Mouse (Mus musculus): ENCODE measurements around the gene Prkn. TPM values are rescaled to one million over a fixed set of nuclear protein-coding genes. Genes with fewer than 3 reads are reported as not detected.

Gene Prkn
- polyA plus RNA-seq, 1 experiment from 2014 or later, result 2.1 TPM

DNA sequence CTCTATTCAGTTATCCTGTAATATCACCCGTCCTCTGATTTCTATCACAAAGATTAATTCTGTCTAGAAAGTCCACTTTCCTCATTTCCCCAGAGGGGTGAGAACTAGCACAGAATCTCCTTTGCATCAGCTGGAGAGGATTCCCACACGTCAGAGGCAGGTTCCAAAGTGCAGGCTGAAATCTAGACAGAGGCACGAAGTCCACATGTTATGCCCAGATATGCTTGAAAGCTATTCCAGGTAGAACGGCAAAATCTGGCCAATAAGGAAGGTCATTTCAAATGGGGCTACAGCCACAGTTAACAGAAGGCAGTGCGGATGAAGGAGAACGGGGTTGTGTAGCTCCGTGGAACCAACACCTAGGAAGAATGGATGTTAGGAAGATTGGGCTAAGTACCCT, 478.8 kb downstream of the Prkn start:
- H3K36me3 ChIP-seq, result no peaks in the 10 kb centered on the region
- no peaks in the 10 kb centered on the region for H3K9me3 ChIP-seq
- peaks cover 16% of the 10 kb centered on the region for H3K4me1 ChIP-seq
- WGBS, result 88% methylated on average over 7 of the region's 7 CpGs
- no peak overlapping the region for H3K9ac ChIP-seq
- H3K4me3 ChIP-seq, result no peak overlapping the region
- no peaks in the 10 kb centered on the region for H3K27me3 ChIP-seq
- H3K27ac ChIP-seq, result no peak overlapping the region
- no peak overlapping the region for H3K4me2 ChIP-seq (replicated peaks)
- ATAC-seq (ENCODE audit: low FRiP score, low read depth), result no peak

DNA sequence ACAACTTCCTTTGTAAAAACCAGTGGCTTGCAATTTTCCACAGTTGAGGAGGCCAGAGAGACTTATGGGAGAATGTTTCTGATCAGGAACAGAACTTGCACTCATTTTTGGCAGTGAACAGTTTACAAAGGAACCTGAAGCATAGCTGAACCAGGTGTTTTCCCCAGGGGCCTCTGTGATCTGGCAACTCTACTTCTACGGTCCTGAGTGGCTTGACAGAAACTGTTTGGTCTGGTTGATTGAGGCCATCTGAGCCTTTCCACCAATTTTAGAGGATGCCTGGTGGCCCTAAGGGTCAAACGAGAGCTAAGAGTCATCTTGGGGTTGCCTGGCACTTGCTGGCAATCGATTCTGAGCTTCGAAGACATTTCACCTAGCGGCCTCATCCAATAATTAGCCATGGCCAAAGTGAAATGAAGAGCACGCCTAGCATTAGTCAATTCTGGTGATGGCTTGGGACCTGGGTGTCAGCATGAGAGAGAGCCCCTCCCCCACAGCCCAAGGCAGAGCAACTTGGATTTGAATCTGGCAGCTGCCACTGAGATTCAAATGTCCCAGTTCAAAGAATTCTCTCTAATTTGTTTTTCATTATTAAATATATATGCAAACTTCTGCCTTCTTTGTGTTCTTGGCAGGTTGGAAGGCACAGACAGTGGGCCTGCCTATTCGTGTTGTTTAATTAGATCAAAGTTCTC, 479.6 kb downstream of the Prkn start:
- H3K27ac ChIP-seq, result no peak overlapping the region
- no peak overlapping the region for H3K9ac ChIP-seq
- peaks cover 16% of the 10 kb centered on the region for H3K4me1 ChIP-seq
- H3K36me3 ChIP-seq, result no peaks in the 10 kb centered on the region
- no peak overlapping the region for H3K4me3 ChIP-seq
- H3K4me2 ChIP-seq (replicated peaks), result no peak overlapping the region
- ATAC-seq (ENCODE audit: low FRiP score, low read depth), result no peak
- H3K27me3 ChIP-seq, result no peaks in the 10 kb centered on the region
- H3K9me3 ChIP-seq, result no peaks in the 10 kb centered on the region
- 34% methylated on average over 7 of the region's 7 CpGs for WGBS

DNA sequence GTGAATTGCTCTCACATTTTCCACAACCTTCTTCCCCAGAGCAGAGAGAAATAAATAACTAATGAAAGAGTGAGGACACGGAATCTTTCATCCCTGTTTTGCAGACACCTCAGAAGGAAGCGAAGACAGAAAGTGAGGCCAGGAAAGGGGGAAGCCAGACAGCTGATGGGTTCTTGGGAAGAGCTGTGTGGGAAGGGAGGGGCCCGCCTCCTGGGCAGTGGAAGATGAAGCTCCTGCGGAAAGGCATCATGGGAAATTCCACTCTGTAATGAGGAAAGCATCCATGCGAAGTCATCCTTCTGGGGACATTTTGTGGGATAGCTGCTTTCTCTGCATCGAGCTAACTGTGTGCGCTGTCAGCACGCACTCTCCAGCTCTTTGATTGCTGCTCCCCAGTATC, 491.9 kb downstream of the Prkn start:
- Histone ChIP-seq H3K4me1 (no peaks in the 10 kb centered on the region), H3K4me2 (replicated peaks) (no peak overlapping the region), H3K9me3 (no peaks in the 10 kb centered on the region), H3K36me3 (no peaks in the 10 kb centered on the region), H3K27me3 (no peaks in the 10 kb centered on the region), H3K4me3 (no peak overlapping the region), H3K27ac (no peak overlapping the region), H3K9ac (no peak overlapping the region)
- 63% methylated on average over 8 of the region's 8 CpGs for WGBS
- ATAC-seq (ENCODE audit: low FRiP score, low read depth), result no peak

DNA sequence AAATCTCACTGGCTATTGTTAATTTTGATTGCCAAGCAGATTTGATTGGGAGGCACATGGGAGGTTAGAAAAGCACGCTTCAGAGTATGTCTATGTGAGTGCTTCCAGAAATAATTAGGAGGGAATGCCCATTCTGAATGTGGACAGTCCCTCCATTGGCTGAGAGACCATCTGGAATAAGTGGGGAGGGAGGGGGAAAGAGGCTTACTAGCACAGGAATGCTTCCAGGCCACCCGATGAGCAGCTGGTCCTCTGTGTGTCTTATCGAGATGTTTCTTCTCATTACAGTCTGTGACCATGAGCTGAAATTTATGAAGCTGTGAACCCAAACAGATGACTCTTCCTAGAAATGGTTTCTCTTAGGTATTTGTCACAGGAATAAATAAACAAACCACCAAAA, 493.6 kb downstream of the Prkn start:
- H3K36me3 ChIP-seq, result no peaks in the 10 kb centered on the region
- no peak overlapping the region for H3K9ac ChIP-seq
- 64% methylated on average over 3 of the region's 3 CpGs for WGBS
- no peak overlapping the region for H3K4me3 ChIP-seq
- ATAC-seq (ENCODE audit: low FRiP score, low read depth), result no peak
- no peaks in the 10 kb centered on the region for H3K4me1 ChIP-seq
- H3K27ac ChIP-seq, result no peak overlapping the region
- H3K4me2 ChIP-seq (replicated peaks), result no peak overlapping the region
- H3K27me3 ChIP-seq, result no peaks in the 10 kb centered on the region
- no peaks in the 10 kb centered on the region for H3K9me3 ChIP-seq

DNA sequence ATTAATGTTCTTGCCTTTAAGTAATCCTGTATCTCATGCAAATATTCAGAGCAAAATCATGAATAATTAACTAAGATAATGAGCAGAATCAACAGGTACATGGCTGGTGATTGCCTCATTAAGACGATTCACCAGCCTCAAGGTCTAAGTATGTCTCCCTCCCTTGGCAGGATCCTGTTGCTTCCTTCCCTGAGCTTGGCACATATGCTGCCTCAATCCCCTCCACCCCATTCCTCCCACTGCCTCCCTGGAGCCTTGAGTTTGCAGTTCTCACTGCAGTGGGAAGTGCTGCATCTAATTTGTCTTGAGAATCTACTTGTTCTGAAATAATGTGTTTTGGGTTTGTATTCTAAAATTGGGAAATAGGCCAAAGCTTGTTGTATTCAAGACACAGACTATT, 496.0 kb downstream of the Prkn start:
- no peaks in the 10 kb centered on the region for H3K9me3 ChIP-seq
- H3K27ac ChIP-seq, result no peak overlapping the region
- no peak for ATAC-seq (ENCODE audit: low FRiP score, low read depth)
- H3K9ac ChIP-seq, result no peak overlapping the region
- H3K27me3 ChIP-seq, result no peaks in the 10 kb centered on the region
- 48% methylated on average over 1 of the region's 1 CpGs for WGBS
- no peaks in the 10 kb centered on the region for H3K4me1 ChIP-seq
- H3K36me3 ChIP-seq, result no peaks in the 10 kb centered on the region
- no peak overlapping the region for H3K4me2 ChIP-seq (replicated peaks)
- no peak overlapping the region for H3K4me3 ChIP-seq

DNA sequence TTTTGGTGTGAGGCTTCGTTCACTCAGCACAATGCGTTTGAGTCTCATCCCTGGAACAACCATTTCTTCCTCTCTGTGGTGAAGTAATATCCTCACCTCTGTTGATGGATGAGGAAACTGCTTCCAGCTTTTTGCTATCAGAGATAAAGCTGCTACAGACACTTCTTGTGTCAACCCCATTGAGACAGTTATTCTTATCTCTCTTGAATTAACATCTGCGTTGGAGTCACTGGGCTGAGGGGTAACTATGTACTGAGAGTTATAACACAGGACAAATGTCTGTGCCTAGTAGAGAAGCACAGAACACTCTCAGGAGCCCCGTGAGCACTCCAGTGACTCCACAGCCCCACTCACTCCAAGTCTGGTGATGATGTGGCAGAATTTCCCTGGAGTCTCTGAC, 500.2 kb downstream of the Prkn start:
- H3K4me3 ChIP-seq, result no peak overlapping the region
- no peak for ATAC-seq (ENCODE audit: low FRiP score, low read depth)
- H3K9me3 ChIP-seq, result no peaks in the 10 kb centered on the region
- 69% methylated on average over 4 of the region's 4 CpGs for WGBS
- no peaks in the 10 kb centered on the region for H3K4me1 ChIP-seq
- H3K36me3 ChIP-seq, result no peaks in the 10 kb centered on the region
- no peak overlapping the region for H3K9ac ChIP-seq
- no peak overlapping the region for H3K27ac ChIP-seq
- H3K4me2 ChIP-seq (replicated peaks), result no peak overlapping the region
- H3K27me3 ChIP-seq, result no peaks in the 10 kb centered on the region

DNA sequence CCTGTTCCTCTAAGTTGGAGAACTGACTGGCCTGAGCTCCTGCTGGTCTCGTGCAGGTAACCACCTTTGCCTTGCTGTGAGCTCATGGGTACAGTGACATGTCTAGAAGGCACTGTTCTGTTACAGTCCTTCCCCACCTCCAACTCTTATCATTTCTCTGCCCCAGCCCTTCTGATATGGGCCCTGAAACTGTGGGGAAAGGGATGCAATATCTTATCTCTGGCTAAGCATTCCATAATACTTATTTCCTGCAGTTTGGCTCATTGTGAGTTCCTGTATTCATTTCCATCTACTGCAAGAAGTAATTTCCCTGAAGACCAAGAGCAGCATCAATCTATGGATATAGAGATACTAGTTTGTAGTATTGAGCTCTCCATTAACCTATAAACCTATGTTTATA, 506.1 kb downstream of the Prkn start:
- Histone ChIP-seq H3K9me3 (no peaks in the 10 kb centered on the region), H3K4me1 (no peaks in the 10 kb centered on the region), H3K4me3 (no peak overlapping the region), H3K27ac (no peak overlapping the region), H3K4me2 (replicated peaks) (no peak overlapping the region), H3K9ac (no peak overlapping the region), H3K36me3 (no peaks in the 10 kb centered on the region), H3K27me3 (no peaks in the 10 kb centered on the region)
- WGBS, result 85% methylated on average over 1 of the region's 1 CpGs
- ATAC-seq (ENCODE audit: low FRiP score, low read depth), result no peak

DNA sequence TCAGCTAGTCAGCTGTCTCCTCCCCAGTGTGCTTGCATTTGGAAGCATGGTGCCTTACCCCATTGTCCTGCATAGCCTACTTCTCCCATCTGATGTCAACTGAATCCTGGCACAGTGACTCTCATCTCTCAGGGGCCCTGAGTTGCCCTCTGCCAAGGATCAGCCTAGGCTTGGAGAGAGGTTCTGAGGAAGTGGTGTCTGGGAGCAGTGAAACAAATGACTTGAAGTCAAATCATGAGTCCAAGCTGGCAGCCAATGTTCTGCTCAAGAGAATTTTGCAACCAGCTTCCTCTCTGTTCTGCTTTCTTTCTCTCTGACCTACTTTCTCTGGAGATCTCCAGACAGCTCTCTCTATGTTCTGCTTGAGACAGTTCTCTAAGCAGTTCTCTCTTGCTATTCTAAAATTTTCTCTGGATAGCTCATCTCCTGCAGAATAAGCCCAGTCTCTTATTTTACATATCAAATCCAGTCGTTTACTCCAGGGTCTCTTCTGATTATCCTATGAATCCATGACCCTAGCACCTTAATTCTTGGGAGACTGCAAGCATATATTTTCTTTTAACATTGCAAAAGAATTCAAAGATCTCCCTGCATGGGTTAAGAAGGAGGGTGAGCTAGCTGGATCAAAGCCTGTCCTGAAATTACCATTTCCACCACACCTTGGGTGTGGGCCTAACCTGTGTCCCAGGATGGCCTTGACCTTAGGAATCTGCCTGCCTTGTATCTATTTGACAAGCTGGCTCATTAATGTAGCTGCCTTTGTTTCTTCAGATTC, 512.8 kb downstream of the Prkn start:
- WGBS, result 38% methylated on average over 1 of the region's 1 CpGs
- no peak overlapping the region for H3K9ac ChIP-seq
- no peak overlapping the region for H3K27ac ChIP-seq
- H3K4me3 ChIP-seq, result no peak overlapping the region
- no peaks in the 10 kb centered on the region for H3K9me3 ChIP-seq
- H3K27me3 ChIP-seq, result no peaks in the 10 kb centered on the region
- H3K4me2 ChIP-seq (replicated peaks), result no peak overlapping the region
- H3K36me3 ChIP-seq, result no peaks in the 10 kb centered on the region
- no peak for ATAC-seq (ENCODE audit: low FRiP score, low read depth)
- H3K4me1 ChIP-seq, result peaks cover 12% of the 10 kb centered on the region

DNA sequence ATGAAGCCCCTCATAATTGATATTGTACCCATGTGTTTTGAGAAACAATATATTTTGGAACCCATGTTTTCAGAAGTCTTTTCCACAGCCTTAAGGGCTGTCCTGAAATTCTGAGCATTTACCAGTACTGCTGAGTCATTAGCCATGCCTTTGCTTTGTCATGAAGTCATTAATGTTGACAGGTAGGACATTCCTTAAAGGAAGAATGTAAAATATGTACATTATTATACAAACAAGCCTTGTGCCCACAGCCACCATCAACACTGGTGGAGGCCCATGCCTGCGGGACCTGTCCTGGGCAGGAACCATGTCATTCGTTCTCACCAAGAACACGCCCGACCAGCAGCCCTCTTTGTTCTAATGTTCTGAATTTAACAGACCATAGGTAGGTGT, 513.4 kb downstream of the Prkn start:
- Histone ChIP-seq H3K4me3 (no peak overlapping the region), H3K9ac (no peak overlapping the region), H3K27ac (no peak overlapping the region), H3K9me3 (no peaks in the 10 kb centered on the region), H3K27me3 (no peaks in the 10 kb centered on the region), H3K36me3 (no peaks in the 10 kb centered on the region), H3K4me1 (peaks cover 12% of the 10 kb centered on the region), H3K4me2 (replicated peaks) (no peak overlapping the region)
- 88% methylated on average over 4 of the region's 4 CpGs for WGBS
- no peak for ATAC-seq (ENCODE audit: low FRiP score, low read depth)

DNA sequence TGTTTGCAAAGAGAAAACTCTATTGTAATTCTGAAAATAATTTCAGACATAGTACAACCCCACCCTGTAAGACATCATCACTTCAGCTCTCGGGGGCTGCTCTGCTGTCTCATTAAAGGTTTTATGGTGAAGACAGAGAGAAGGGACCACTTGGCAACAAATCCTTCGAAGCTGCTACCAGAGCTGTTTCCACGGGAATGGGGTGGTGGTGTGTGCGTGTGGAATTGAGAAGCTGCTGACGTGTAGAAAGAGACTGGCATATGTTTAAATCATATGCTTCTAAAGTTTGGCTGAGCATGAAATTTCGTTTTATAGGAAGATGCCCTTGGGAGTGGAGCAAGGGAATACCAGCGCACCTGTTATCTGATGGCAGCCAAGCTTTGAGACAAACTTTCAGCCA, 514.2 kb downstream of the Prkn start:
- peaks cover 12% of the 10 kb centered on the region for H3K4me1 ChIP-seq
- H3K4me2 ChIP-seq (replicated peaks), result no peak overlapping the region
- no peak overlapping the region for H3K4me3 ChIP-seq
- no peaks in the 10 kb centered on the region for H3K36me3 ChIP-seq
- H3K27ac ChIP-seq, result no peak overlapping the region
- WGBS, result 67% methylated on average over 7 of the region's 7 CpGs
- no peak for ATAC-seq (ENCODE audit: low FRiP score, low read depth)
- H3K9ac ChIP-seq, result no peak overlapping the region
- no peaks in the 10 kb centered on the region for H3K27me3 ChIP-seq
- no peaks in the 10 kb centered on the region for H3K9me3 ChIP-seq

DNA sequence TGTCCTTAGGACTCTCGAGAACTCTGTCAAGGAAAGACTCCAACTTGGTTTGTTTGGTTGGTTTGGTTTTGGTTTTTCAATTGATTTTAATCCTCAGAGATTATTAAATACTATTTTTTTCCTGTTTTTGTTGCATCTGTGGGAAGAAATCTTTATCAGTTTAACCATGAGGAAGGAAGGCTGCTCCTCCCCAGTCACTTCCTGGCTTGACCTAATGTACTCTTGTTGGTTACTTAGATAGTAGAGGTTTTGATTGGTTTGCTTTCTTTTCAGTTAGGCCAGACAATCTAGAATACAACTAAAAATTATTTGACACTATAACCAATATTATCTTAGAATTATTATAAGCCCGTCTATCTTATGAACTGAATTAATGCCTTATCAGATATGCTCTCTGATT, 535.3 kb downstream of the Prkn start:
- Histone ChIP-seq H3K27ac (no peak overlapping the region), H3K4me1 (no peaks in the 10 kb centered on the region), H3K27me3 (no peaks in the 10 kb centered on the region), H3K9ac (no peak overlapping the region), H3K36me3 (no peaks in the 10 kb centered on the region), H3K4me2 (replicated peaks) (no peak overlapping the region), H3K9me3 (no peaks in the 10 kb centered on the region), H3K4me3 (no peak overlapping the region)
- no peak for ATAC-seq (ENCODE audit: low FRiP score, low read depth)
- whole genome bisulfite sequencing, result 94% methylated on average over 2 of the region's 2 CpGs

DNA sequence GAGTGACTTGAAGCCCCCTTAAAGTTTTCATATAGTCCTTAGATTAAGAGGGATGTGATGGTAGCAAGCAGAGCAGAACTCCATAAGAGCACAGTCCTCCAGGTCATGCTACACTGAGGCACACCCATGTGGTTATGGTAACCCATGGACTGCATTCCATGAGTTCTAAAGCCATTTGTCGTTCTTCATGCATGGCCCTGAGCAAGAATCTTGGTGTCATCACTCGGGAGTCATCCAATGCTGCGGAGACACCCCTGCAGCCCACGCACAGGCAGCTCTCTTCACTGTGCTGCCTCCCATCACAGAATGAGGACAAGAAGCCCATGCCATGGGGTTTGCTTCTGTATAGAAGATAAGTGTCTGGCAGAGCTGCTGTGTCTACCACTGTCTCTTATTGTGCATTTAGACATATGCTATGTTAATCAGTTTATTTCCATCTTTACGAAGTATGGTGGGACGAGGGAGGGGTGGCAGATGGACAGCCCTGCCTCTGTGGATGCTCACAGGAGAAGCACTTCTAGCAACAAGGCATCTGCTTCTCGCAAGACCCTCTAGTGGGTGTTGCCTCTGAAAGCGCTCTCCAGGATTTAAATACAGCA, 543.3 kb downstream of the Prkn start:
- no peak overlapping the region for H3K4me2 ChIP-seq (replicated peaks)
- no peak overlapping the region for H3K9ac ChIP-seq
- no peaks in the 10 kb centered on the region for H3K4me1 ChIP-seq
- ATAC-seq (ENCODE audit: low FRiP score, low read depth), result no peak
- WGBS, result 85% methylated on average over 8 of the region's 8 CpGs
- H3K36me3 ChIP-seq, result no peaks in the 10 kb centered on the region
- H3K4me3 ChIP-seq, result no peak overlapping the region
- no peaks in the 10 kb centered on the region for H3K27me3 ChIP-seq
- no peaks in the 10 kb centered on the region for H3K9me3 ChIP-seq
- H3K27ac ChIP-seq, result no peak overlapping the region
